Mouse (Mus musculus): Measurements from ENCODE around the gene Il2rb. TPM values are rescaled to one million over a fixed set of nuclear protein-coding genes. Genes with fewer than 3 reads are reported as not detected.
A peak's percentile ranks its signal among the peaks of the same experiment; 100 is the strongest.

The Il2rb gene
- polyA plus RNA-seq, 1 experiment from 2014 or later = not detected

- no peak within 1 kb of the TSS for H3K4me2 ChIP-seq (ENCODE audit: low read length)
- H3K9me3 ChIP-seq (replicated peaks; ENCODE audit: control insufficient read depth, low read length) = no peaks in the 10 kb centered on the region
- no peaks in the 10 kb centered on the region for H3K4me1 ChIP-seq (ENCODE audit: control insufficient read depth, insufficient read depth, low read length)
- 84% methylated on average over 7 of the region's 7 CpGs for WGBS
- H3K4me3 ChIP-seq (ENCODE audit: low read depth, low read length) = no peak within 1 kb of the TSS
- H3K27ac ChIP-seq (ENCODE audit: low read depth, low read length) = no peak within 1 kb of the TSS
- ATAC-seq = no peak
- H3K27me3 ChIP-seq (replicated peaks; ENCODE audit: control insufficient read depth, insufficient read depth, low read length) = no peaks in the 10 kb centered on the region
- H3K9ac ChIP-seq (ENCODE audit: low read length) = no peak within 1 kb of the TSS
- no peaks in the 10 kb centered on the region for H3K36me3 ChIP-seq (ENCODE audit: control insufficient read depth, insufficient read depth, low read length)
- no peak for DNase-seq (ENCODE audit: low spot score)
Observed at GRCm38 (mm10) chr15:78468379-78468937, 26.6 kb downstream of the Il2rb start, which contains the start of gene Tmprss6. TSS of gene Tmprss6 (minus strand) at chr15:78468634.

- 96% methylated on average over 7 of the region's 7 CpGs for WGBS
- no peaks in the 10 kb centered on the region for H3K27me3 ChIP-seq (replicated peaks; ENCODE audit: control insufficient read depth, insufficient read depth, low read length)
- H3K4me2 ChIP-seq (ENCODE audit: low read length) = no peak overlapping the region
- no peak overlapping the region for H3K27ac ChIP-seq (ENCODE audit: low read depth, low read length)
- no peak overlapping the region for H3K9ac ChIP-seq (ENCODE audit: low read length)
- DNase-seq (ENCODE audit: low spot score) (no peak), ATAC-seq (no peak)
- no peaks in the 10 kb centered on the region for H3K9me3 ChIP-seq (replicated peaks; ENCODE audit: control insufficient read depth, low read length)
- no peaks in the 10 kb centered on the region for H3K4me1 ChIP-seq (ENCODE audit: control insufficient read depth, insufficient read depth, low read length)
- no peaks in the 10 kb centered on the region for H3K36me3 ChIP-seq (ENCODE audit: control insufficient read depth, insufficient read depth, low read length)
- H3K4me3 ChIP-seq (ENCODE audit: low read depth, low read length) = no peak overlapping the region
Observed at GRCm38 (mm10) chr15:78467570-78467969, 27.5 kb downstream of the Il2rb start.

GRCm38 (mm10) chr15:78466809-78467208 is 28.3 kb downstream of the Il2rb start:
- peak; percentile 15 for DNase-seq (ENCODE audit: low spot score)
- no peak overlapping the region for H3K4me3 ChIP-seq (ENCODE audit: low read depth, low read length)
- no peaks in the 10 kb centered on the region for H3K27me3 ChIP-seq (replicated peaks; ENCODE audit: control insufficient read depth, insufficient read depth, low read length)
- H3K36me3 ChIP-seq (ENCODE audit: control insufficient read depth, insufficient read depth, low read length) = no peaks in the 10 kb centered on the region
- 30% methylated on average over 6 of the region's 6 CpGs for WGBS
- no peaks in the 10 kb centered on the region for H3K9me3 ChIP-seq (replicated peaks; ENCODE audit: control insufficient read depth, low read length)
- H3K9ac ChIP-seq (ENCODE audit: low read length) = no peak overlapping the region
- H3K4me2 ChIP-seq (ENCODE audit: low read length) = no peak overlapping the region
- H3K4me1 ChIP-seq (ENCODE audit: control insufficient read depth, insufficient read depth, low read length) = no peaks in the 10 kb centered on the region
- no peak overlapping the region for H3K27ac ChIP-seq (ENCODE audit: low read depth, low read length)
- no peak for ATAC-seq

GRCm38 (mm10) chr15:78462981-78463380 is 32.1 kb downstream of the Il2rb start:
- Histone ChIP-seq H3K9ac (ENCODE audit: low read length) (no peak overlapping the region), H3K4me2 (ENCODE audit: low read length) (no peak overlapping the region), H3K9me3 (replicated peaks; ENCODE audit: control insufficient read depth, low read length) (no peaks in the 10 kb centered on the region), H3K4me1 (ENCODE audit: control insufficient read depth, insufficient read depth, low read length) (no peaks in the 10 kb centered on the region), H3K4me3 (ENCODE audit: low read depth, low read length) (no peak overlapping the region), H3K27ac (ENCODE audit: low read depth, low read length) (no peak overlapping the region), H3K27me3 (replicated peaks; ENCODE audit: control insufficient read depth, insufficient read depth, low read length) (no peaks in the 10 kb centered on the region), H3K36me3 (ENCODE audit: control insufficient read depth, insufficient read depth, low read length) (no peaks in the 10 kb centered on the region)
- ATAC-seq (no peak), DNase-seq (ENCODE audit: low spot score) (no peak)
- WGBS = 80% methylated on average over 2 of the region's 2 CpGs

GRCm38 (mm10) chr15:78457193-78457592 is 37.9 kb downstream of the Il2rb start:
- 82% methylated on average over 10 of the region's 10 CpGs for WGBS
- Histone ChIP-seq H3K4me1 (ENCODE audit: control insufficient read depth, insufficient read depth, low read length) (no peaks in the 10 kb centered on the region), H3K9me3 (replicated peaks; ENCODE audit: control insufficient read depth, low read length) (no peaks in the 10 kb centered on the region), H3K27me3 (replicated peaks; ENCODE audit: control insufficient read depth, insufficient read depth, low read length) (no peaks in the 10 kb centered on the region), H3K9ac (ENCODE audit: low read length) (no peak overlapping the region), H3K36me3 (ENCODE audit: control insufficient read depth, insufficient read depth, low read length) (no peaks in the 10 kb centered on the region), H3K27ac (ENCODE audit: low read depth, low read length) (no peak overlapping the region), H3K4me2 (ENCODE audit: low read length) (no peak overlapping the region), H3K4me3 (ENCODE audit: low read depth, low read length) (no peak overlapping the region)
- DNase-seq (ENCODE audit: low spot score) = no peak
- ATAC-seq = no peak

- 42% methylated on average over 7 of the region's 7 CpGs for WGBS
- ATAC-seq = no peak
- H3K4me3 ChIP-seq (ENCODE audit: low read depth, low read length) = no peak overlapping the region
- no peaks in the 10 kb centered on the region for H3K9me3 ChIP-seq (replicated peaks; ENCODE audit: control insufficient read depth, low read length)
- no peak overlapping the region for H3K27ac ChIP-seq (ENCODE audit: low read depth, low read length)
- H3K27me3 ChIP-seq (replicated peaks; ENCODE audit: control insufficient read depth, insufficient read depth, low read length) = no peaks in the 10 kb centered on the region
- no peaks in the 10 kb centered on the region for H3K36me3 ChIP-seq (ENCODE audit: control insufficient read depth, insufficient read depth, low read length)
- no peak overlapping the region for H3K9ac ChIP-seq (ENCODE audit: low read length)
- no peak overlapping the region for H3K4me2 ChIP-seq (ENCODE audit: low read length)
- no peak for DNase-seq (ENCODE audit: low spot score)
- no peaks in the 10 kb centered on the region for H3K4me1 ChIP-seq (ENCODE audit: control insufficient read depth, insufficient read depth, low read length)
Observed at GRCm38 (mm10) chr15:78456051-78456450, 39.0 kb downstream of the Il2rb start.

- Histone ChIP-seq H3K27ac (ENCODE audit: low read depth, low read length) (no peak overlapping the region), H3K9me3 (replicated peaks; ENCODE audit: control insufficient read depth, low read length) (no peaks in the 10 kb centered on the region), H3K4me1 (ENCODE audit: control insufficient read depth, insufficient read depth, low read length) (no peaks in the 10 kb centered on the region), H3K4me3 (ENCODE audit: low read depth, low read length) (no peak overlapping the region), H3K36me3 (ENCODE audit: control insufficient read depth, insufficient read depth, low read length) (no peaks in the 10 kb centered on the region), H3K27me3 (replicated peaks; ENCODE audit: control insufficient read depth, insufficient read depth, low read length) (no peaks in the 10 kb centered on the region), H3K9ac (ENCODE audit: low read length) (no peak overlapping the region), H3K4me2 (ENCODE audit: low read length) (no peak overlapping the region)
- DNase-seq (ENCODE audit: low spot score) = no peak
- no peak for ATAC-seq
- WGBS = 63% methylated on average over 4 of the region's 4 CpGs
Observed at GRCm38 (mm10) chr15:78455168-78455567, 39.9 kb downstream of the Il2rb start.

- H3K9ac ChIP-seq (ENCODE audit: low read length) = no peak overlapping the region
- no peaks in the 10 kb centered on the region for H3K27me3 ChIP-seq (replicated peaks; ENCODE audit: control insufficient read depth, insufficient read depth, low read length)
- H3K36me3 ChIP-seq (ENCODE audit: control insufficient read depth, insufficient read depth, low read length) = no peaks in the 10 kb centered on the region
- ATAC-seq (no peak), DNase-seq (ENCODE audit: low spot score) (no peak)
- H3K9me3 ChIP-seq (replicated peaks; ENCODE audit: control insufficient read depth, low read length) = no peaks in the 10 kb centered on the region
- H3K4me1 ChIP-seq (ENCODE audit: control insufficient read depth, insufficient read depth, low read length) = no peaks in the 10 kb centered on the region
- no peak overlapping the region for H3K4me3 ChIP-seq (ENCODE audit: low read depth, low read length)
- 74% methylated on average over 3 of the region's 3 CpGs for WGBS
- no peak overlapping the region for H3K27ac ChIP-seq (ENCODE audit: low read depth, low read length)
- H3K4me2 ChIP-seq (ENCODE audit: low read length) = no peak overlapping the region
Observed at GRCm38 (mm10) chr15:78452929-78453328, 42.1 kb downstream of the Il2rb start.

- Histone ChIP-seq H3K4me1 (ENCODE audit: control insufficient read depth, insufficient read depth, low read length) (0 out of 2 replicates have a peak, but pooled peaks cover 2% of the 10 kb centered on the region), H3K27ac (ENCODE audit: low read depth, low read length) (no peak overlapping the region), H3K27me3 (replicated peaks; ENCODE audit: control insufficient read depth, insufficient read depth, low read length) (no peaks in the 10 kb centered on the region), H3K36me3 (ENCODE audit: control insufficient read depth, insufficient read depth, low read length) (no peaks in the 10 kb centered on the region), H3K9me3 (replicated peaks; ENCODE audit: control insufficient read depth, low read length) (no peaks in the 10 kb centered on the region), H3K9ac (ENCODE audit: low read length) (no peak overlapping the region), H3K4me3 (ENCODE audit: low read depth, low read length) (no peak overlapping the region), H3K4me2 (ENCODE audit: low read length) (no peak overlapping the region)
- DNase-seq (ENCODE audit: low spot score) = no peak
- no peak for ATAC-seq
- 74% methylated on average over 2 of the region's 2 CpGs for WGBS
Observed at GRCm38 (mm10) chr15:78451201-78451600, 43.9 kb downstream of the Il2rb start.
